Mouse (Mus musculus) megakaryocyte progenitor cell, adult 5-6 weeks (primary cell): Measurements from ENCODE around the gene Kcnh1. TPM values are rescaled to one million over a fixed set of nuclear protein-coding genes. Genes with fewer than 3 reads are reported as not detected.

ENCODE experiments used
- ATAC-seq: replicated peaks from 2 replicates; pipeline ENCODE4 v1.8.0; 2016; ENCODE audit warnings: mild to moderate bottlenecking, moderate TSS enrichment, inconsistent platforms; ENCODE audit not compliant: poor library complexity
- total RNA-seq, 2 experiments: library from RNA; stranded (forward) in 1 of 2; stranded (reverse) in 1 of 2; fragments of 157-497, 149-512 nt in 1 of 2; fragments of 200-1000 nt in 1 of 2; gene quantifications; 2 replicates each; pipeline versions ENCODE4 v1.2.3 to v1.2.4; 2015 to 2017

Kcnh1 gene
- total RNA-seq, 2 experiments from 2014 or later, result not detected

- 0 out of 2 replicates have a peak, but pooled peaks have one; percentile 7 for ATAC-seq
Observed at GRCm38 (mm10) chr1:192314044-192314443, 123.5 kb downstream of the Kcnh1 start.

- ATAC-seq, result no peak
Observed at GRCm38 (mm10) chr1:192315392-192316070, 125.0 kb downstream of the Kcnh1 start.

GRCm38 (mm10) chr1:192324223-192324622 is 133.6 kb downstream of the Kcnh1 start:
- peak; percentile 45 for ATAC-seq

- ATAC-seq, result no peak; the same call in 1 of the 2 replicates
Observed at GRCm38 (mm10) chr1:192327052-192327451, 136.5 kb downstream of the Kcnh1 start.

- ATAC-seq, result no peak
Observed at GRCm38 (mm10) chr1:192331207-192331606, 140.6 kb downstream of the Kcnh1 start.

GRCm38 (mm10) chr1:192336029-192336428 is 145.5 kb downstream of the Kcnh1 start:
- no peak for ATAC-seq

GRCm38 (mm10) chr1:192339361-192340077 is 148.9 kb downstream of the Kcnh1 start:
- ATAC-seq, result no peak

- ATAC-seq, result no peak
Observed at GRCm38 (mm10) chr1:192341774-192342173, 151.2 kb downstream of the Kcnh1 start.

- ATAC-seq, result no peak
Observed at GRCm38 (mm10) chr1:192343996-192344395, 153.4 kb downstream of the Kcnh1 start.

- no peak for ATAC-seq
Observed at GRCm38 (mm10) chr1:192347327-192347726, 156.8 kb downstream of the Kcnh1 start.

- no peak for ATAC-seq
Observed at GRCm38 (mm10) chr1:192356231-192356630, 165.7 kb downstream of the Kcnh1 start.

GRCm38 (mm10) chr1:192359212-192359611 is 168.6 kb downstream of the Kcnh1 start:
- no peak for ATAC-seq

- ATAC-seq, result no peak
Observed at GRCm38 (mm10) chr1:192368336-192368735, 177.8 kb downstream of the Kcnh1 start.

GRCm38 (mm10) chr1:192371943-192372614 is 181.5 kb downstream of the Kcnh1 start:
- ATAC-seq, result no peak

- no peak for ATAC-seq
Observed at GRCm38 (mm10) chr1:192378546-192379075, 188.0 kb downstream of the Kcnh1 start.

- no peak for ATAC-seq
Observed at GRCm38 (mm10) chr1:192380596-192381041, 190.0 kb downstream of the Kcnh1 start.

GRCm38 (mm10) chr1:192387624-192388023 is 197.1 kb downstream of the Kcnh1 start:
- no peak for ATAC-seq

- ATAC-seq, result no peak
Observed at GRCm38 (mm10) chr1:192391041-192391440, 200.5 kb downstream of the Kcnh1 start.

- no peak for ATAC-seq
Observed at GRCm38 (mm10) chr1:192392232-192392631, 201.7 kb downstream of the Kcnh1 start.

GRCm38 (mm10) chr1:192399667-192400490 is 209.3 kb downstream of the Kcnh1 start:
- no peak for ATAC-seq
